Mouse (Mus musculus) left cerebral cortex, adult 11 months (tissue): Measurements from ENCODE around the gene Chga.

Source experiments
- DNase-seq: peaks from one replicate; pipeline ENCODE4 v3.0.0; 2022; ENCODE audit warnings: low spot score

Gene Chga

GRCm38 (mm10) chr12:102557372-102557771 is 2.6 kb downstream of the Chga start:
- DNase-seq: no peak

DNA sequence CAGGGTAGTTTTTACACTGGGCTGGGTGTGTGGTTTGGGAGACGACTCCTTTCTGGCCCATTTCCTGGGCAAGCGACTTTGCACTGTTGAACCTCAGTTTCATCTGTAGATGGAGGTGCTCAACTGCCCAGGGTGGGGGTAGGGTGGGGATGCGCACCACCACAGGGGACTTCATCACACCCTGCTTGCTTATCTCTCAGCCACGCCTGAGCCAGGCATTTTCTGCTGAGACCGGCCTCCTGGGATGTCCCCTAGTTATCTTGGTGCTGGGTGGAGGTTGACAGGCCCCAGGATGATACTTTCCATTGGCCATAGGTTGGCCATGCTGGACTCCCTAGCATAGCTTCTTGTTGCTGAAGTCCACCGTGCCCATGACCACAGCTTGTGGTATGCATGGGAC is 10.3 kb downstream of the Chga start:
- no peak for DNase-seq

GRCm38 (mm10) chr12:102566951-102567350 is 12.2 kb downstream of the Chga start:
- no peak for DNase-seq

DNA sequence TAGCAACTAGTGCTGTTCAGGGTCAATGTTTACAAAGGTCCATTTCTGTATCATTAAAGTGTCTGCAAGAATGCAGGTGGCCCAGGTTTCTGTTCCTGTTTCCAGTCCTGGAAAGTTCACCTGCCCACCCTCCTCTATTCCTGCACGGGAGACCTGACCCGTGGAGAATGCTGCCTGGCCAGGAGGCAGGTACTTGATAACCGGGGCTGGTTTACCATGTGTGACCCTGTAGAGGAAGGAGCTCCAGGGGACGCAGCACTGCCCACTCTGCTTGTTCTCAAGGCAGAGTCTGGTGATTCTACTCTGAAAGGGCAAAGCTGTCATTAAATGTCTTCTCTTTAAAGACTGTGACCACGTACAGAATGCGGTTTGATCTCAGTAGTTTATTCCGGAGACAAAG is 13.4 kb downstream of the Chga start:
- no peak for DNase-seq

GRCm38 (mm10) chr12:102570111-102570510 is 15.3 kb downstream of the Chga start:
- no peak for DNase-seq

DNA sequence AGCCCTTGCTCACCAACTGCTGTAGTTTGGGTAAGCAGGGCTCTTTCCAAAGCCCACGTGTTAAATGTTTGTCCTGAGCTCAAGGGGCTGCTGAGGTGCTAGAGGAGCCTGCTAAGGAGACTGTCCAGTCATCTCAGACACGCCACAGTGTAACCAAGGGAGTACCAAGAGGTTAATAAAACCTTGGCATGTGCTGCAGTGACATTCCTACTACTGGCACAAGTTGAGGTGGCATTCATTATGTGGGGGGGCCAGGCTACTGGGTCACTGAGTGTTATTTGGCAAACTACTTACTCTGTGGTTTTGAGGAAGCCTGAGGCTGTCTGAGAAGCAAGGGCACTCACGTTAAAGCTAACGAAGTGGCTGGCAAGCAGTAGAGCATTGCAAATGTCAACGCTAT is 16.0 kb downstream of the Chga start:
- no peak for DNase-seq

DNA sequence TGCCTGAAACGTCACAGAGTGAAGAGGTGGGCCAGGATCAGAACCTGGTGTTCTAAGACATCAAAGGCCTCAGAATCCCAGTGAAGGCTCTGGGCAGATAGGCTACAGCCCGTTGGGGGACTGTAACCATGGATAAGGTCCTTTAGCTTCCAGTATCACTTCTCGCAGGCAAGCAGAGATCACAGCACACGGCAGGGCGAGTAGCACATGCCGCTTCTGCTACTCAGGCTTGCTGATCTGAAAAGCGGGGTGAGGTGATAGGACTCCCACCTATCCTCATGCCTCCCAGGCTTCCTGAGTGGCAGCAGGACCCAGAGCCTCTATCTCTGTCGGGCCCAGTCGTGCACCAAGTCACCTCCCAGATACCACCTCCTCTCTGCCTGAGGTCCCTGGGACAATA is 16.9 kb downstream of the Chga start:
- no peak for DNase-seq

- no peak for DNase-seq
Observed at GRCm38 (mm10) chr12:102573036-102573435, 18.3 kb downstream of the Chga start.

DNA sequence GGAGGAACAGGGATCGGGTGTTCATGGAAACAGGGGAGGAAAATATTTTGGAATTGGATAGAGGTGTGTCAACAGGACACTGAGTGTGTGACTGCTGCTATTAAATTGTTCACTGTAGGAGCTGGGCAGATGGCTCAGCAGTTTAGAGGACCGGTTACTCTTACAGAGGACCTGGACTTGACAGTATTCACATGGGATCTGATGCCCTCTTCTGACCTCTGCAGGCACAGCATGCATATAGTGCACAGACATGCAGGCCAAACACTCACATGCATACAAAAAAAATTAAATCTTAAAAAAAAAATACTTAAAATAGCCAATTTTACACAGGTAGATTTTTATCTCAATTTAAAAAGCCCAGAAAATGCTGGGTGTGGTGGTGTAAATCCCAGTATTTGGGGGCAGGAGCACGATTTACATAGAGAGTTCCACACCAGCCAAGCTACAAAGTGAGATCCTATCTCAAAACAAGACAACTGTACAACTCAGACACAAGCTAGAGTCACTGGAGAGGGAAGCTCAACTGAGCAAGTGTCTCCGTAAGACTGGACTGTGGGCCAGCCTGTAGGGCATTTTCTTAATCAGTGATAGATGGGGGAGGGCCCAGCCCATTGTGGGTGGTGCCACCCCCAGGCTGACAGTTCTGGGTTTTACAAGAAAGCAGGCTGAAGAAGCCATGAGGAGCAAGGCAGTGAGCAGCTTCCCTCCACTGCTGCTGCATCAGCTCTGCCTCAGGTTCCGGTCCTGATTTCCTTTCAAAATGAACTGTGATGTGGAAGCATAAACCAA is 21.0 kb downstream of the Chga start:
- no peak for DNase-seq

DNA sequence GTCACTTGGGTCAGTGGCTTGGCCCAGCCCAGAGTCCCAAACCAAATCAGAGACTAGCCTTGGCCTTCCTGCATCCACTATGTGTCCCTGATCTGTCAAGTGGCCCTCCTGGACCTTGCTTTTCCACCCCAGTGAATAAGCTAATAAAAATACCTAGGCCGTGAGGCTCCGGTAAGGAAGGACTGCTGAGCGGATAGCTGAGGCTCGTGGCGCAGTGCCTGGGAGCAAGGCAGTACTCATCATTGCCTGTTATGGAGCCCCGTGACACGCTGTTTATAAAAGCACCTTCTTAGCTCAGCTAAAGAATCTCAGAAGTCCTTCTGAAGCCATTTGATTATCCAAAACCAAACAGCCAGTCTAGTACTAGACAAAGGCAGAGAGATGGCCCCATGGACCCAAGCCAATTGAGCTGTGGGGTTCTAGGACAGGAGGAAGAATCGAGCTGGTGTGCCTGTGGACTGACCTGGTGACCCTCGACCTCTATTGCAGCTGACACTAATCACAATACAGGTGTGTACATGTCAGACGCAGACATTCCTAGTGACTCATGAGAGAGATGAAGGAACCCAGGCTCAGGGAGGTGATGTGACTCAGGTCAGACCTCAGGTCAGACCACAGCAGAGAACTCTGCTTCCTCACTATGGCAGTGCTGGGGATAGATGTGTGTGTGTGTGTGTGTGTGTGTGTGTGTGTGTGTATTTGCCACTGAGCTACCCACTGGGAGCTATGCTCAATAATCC is 22.1 kb downstream of the Chga start:
- no peak for DNase-seq

- DNase-seq: peak; percentile 67
Observed at GRCm38 (mm10) chr12:102579041-102579440, 24.3 kb downstream of the Chga start.

DNA sequence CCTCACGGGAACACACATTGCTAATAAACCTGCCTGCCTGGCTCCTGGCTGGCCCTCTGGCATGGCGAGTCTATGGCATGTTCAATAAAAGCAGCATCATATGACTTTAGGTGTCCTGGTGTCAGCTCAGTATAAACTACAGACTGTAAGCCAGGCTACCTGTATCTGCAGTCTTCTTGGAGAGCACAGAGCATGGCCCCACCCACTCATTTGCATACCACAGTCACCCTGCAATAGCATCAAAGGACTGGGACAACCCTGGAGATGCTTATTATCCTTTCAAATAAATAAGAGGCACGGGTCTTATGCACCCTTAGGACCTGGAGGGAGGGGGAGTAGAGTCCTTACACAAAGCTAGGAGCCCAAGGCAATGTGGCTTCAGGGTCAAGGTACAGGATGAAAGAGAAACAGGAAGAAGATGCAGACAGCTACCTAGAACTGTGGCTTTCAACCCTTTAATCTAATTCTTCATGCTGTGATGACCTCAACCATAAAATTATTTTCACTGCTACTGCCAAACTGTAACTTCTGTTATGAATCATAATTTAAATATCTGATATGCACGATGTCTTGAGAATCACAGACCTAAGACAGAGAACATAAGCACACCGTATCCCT is 26.9 kb downstream of the Chga start:
- DNase-seq: no peak

DNA sequence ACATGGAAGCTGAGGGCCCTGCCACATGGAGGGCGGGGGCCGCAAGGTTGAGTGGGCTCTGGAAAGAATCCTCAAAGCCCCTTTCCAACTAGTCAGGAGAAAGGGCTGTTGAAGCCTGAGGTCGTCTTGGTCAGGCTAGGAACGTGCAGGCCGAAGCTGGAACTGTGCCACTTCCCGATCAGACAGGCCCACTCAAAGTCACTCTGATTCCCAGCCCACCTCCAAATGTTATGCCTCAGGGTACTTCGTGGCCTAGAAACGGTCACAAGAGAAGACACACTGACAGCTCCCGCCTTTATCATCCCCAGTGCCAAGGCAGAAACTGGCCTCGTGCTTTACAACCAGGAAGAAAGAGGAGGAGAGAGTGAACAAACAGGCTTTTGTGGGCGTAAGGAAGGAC is 27.7 kb downstream of the Chga start:
- no peak for DNase-seq

- DNase-seq: no peak
Observed at GRCm38 (mm10) chr12:102585390-102585789, 30.6 kb downstream of the Chga start.

- DNase-seq: no peak
Observed at GRCm38 (mm10) chr12:102586286-102586881, 31.6 kb downstream of the Chga start.

GRCm38 (mm10) chr12:102587106-102587505 is 32.3 kb downstream of the Chga start:
- no peak for DNase-seq

DNA sequence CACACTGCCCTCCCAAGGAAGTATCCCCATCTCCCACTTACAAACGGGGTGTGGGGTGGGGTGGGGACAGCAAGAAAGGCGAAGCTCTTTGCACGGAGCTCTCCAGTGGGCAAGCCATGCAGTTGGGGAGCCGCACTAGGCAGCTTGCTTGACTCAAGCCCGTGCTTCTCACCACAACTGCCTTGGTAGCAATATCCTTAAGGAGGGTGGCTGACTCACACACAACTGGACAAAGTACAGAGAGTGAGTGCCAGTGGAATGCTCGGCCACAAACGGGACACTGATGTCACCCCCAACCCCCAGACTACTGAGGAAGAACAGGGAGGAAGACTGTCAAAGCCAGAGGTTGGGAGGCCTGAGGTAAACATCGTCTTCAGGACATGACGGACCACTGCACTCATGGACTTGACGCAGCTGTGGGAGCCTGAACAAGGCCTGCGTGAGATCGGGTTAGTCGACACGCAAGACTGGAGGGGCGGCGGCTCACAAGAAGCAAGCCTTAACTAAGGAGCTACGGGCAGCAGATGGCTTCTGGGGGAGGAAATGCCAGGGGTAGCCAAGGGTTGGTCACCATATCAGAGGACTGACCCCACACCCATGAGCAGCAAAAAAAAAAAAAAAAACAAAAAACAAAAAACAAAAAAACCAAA is 36.1 kb downstream of the Chga start:
- DNase-seq: no peak

GRCm38 (mm10) chr12:102593699-102594098 is 38.9 kb downstream of the Chga start:
- DNase-seq: no peak

GRCm38 (mm10) chr12:102594627-102595026 is 39.9 kb downstream of the Chga start:
- DNase-seq: no peak

- no peak for DNase-seq
Observed at GRCm38 (mm10) chr12:102596410-102596809, 41.6 kb downstream of the Chga start.

DNA sequence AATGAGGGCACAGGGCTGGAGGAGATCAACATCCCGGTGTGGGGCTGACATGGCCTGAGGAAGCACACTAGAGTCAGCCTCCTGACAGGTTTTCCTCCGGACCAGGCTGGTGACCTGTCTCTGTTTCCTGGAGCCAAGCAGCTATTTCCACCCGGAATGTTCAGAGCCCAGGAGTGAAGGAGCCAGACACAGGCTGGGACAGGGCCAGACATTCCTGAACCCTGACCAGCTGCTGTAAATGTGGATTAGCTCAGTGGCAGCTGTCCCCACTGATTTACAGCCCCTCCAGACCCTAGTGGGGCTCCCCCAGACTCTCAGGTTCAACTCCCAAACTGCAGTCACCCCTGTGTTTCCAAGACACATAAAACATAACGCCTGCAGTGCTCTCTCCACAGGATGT is 42.7 kb downstream of the Chga start:
- DNase-seq: no peak

GRCm38 (mm10) chr12:102598535-102598934 is 43.8 kb downstream of the Chga start:
- DNase-seq: no peak
